Mouse (Mus musculus) neural tube, embryonic 15.5 days (tissue): ENCODE data around the gene Grk5. TPM values are rescaled to one million over a fixed set of nuclear protein-coding genes. Genes with fewer than 3 reads are reported as not detected.

Experiments used
- ATAC-seq: fragments of 200-750 bp; cut with Nextera tagmentation; 2 replicates; pipeline ENCODE4 v1.8.0; 2017; ENCODE audit warnings: mild to moderate bottlenecking, moderate TSS enrichment, moderate library complexity; ENCODE audit not compliant: low FRiP score
- H3K27ac ChIP-seq: fragments of 300-500 bp; sonication (generic); replicated peaks from 2 replicates; pipeline ENCODE4 v1.5.1; 2015; ENCODE audit warnings: mild to moderate bottlenecking, inconsistent platforms
- H3K27me3 ChIP-seq: fragments of 300-500 bp; sonication (generic); replicated peaks from 2 replicates; pipeline ENCODE4 v1.6.1; 2015; ENCODE audit warnings: inconsistent platforms
- H3K36me3 ChIP-seq: fragments of 300-500 bp; sonication (generic); 2 replicates; pipeline ENCODE4 v1.6.1; 2015; ENCODE audit warnings: inconsistent platforms
- H3K4me1 ChIP-seq: fragments of 300-500 bp; sonication (generic); 2 replicates; pipeline ENCODE4 v1.6.1; 2015; ENCODE audit warnings: inconsistent platforms
- H3K4me2 ChIP-seq: fragments of 300-500 bp; sonication (generic); 2 replicates; pipeline ENCODE4 v1.6.1; 2015; ENCODE audit warnings: inconsistent platforms, mild to moderate bottlenecking, moderate library complexity
- H3K4me3 ChIP-seq: fragments of 300-500 bp; sonication (generic); replicated peaks from 2 replicates; pipeline ENCODE4 v1.5.1; 2015; ENCODE audit warnings: mild to moderate bottlenecking, inconsistent platforms
- H3K9ac ChIP-seq: fragments of 300-500 bp; sonication (generic); replicated peaks from 2 replicates; pipeline ENCODE4 v1.6.1; 2015; ENCODE audit warnings: mild to moderate bottlenecking, inconsistent platforms
- H3K9me3 ChIP-seq: fragments of 300-500 bp; sonication (generic); replicated peaks from 2 replicates; pipeline ENCODE4 v1.6.1; 2016; ENCODE audit warnings: inconsistent platforms
- WGBS: fragments of 180-500 bp; shearing (Covaris S2); methylation state at CpG from one replicate; pipeline ENCODE4 v1.1.7; 2015; ENCODE audit warnings: mixed read lengths; 5-methylcytosine and 5-hydroxymethylcytosine counted together
- polyA plus RNA-seq: library from polyadenylated mRNA; unstranded; fragments of >200 nt; fragmentation: Nextera tagmentation; extraction: Ambion mirVana; gene quantifications from 2 replicates; pipeline ENCODE4 v1.2.1, GENCODE M21; 2015

Grk5 gene
- polyA plus RNA-seq, 1 experiment from 2014 or later, result 2.6 TPM

DNA sequence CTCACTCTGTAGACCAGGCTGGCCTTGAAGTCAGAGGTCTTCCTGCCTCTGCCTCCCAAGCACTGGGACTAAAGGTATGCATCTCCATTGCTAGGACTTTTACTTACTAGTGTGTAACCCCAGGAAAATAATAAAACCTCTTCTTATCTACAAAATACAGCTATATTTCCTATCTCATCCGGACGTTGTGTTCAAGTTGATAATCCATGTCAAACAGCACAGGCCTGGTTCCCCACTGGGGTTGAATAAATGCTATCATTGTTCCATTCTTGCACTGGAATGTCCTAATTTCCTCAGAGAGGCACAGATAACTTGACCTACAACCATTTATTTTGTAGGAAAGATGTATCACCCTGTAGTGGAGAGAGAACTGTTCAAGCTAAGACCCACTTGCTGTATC lies 1.9 kb upstream of the Grk5 start:
- Histone ChIP-seq H3K27ac (no peak overlapping the region), H3K27me3 (no peaks in the 10 kb centered on the region), H3K9ac (no peak overlapping the region), H3K4me1 (peaks cover 20% of the 10 kb centered on the region), H3K4me3 (no peak overlapping the region), H3K9me3 (no peaks in the 10 kb centered on the region), H3K4me2 (no peak overlapping the region), H3K36me3 (no peaks in the 10 kb centered on the region)
- no peak for ATAC-seq
- 79% methylated on average over 2 of the region's 2 CpGs for WGBS

DNA sequence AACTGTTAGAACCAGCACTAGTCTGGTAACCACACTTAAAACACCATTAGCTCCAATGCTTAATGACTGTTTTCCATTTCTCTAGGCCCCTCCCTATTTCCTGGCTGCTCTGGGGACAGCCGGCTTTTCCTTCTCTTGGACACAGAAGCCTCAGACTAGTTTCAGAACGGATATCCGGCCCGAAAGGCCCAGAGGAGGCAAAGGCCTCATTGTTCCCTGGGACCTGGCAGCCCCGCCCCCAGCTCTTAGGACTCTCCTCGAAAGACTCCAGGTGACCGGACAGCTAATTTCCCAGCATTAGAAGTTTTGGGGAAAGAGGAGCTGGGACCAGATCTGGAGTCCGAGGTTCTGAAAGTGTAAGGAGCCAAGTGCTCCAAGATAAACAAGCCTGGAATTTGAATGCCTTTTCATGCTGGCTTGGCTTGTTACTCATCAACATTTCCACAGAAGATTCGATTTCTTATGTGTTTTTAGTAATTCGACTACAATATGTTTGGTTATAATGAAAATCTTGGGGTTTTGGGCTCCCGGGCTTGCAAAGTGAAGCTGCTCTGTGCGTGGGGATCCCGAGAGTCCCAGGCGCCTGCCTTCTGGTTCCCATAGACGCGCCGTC lies 342 bp upstream of the Grk5 start:
- peaks cover 21% of the 10 kb centered on the region for H3K4me1 ChIP-seq
- H3K36me3 ChIP-seq, result no peaks in the 10 kb centered on the region
- peak overlapping the region; percentile 87 for H3K4me3 ChIP-seq
- no peaks in the 10 kb centered on the region for H3K9me3 ChIP-seq
- ATAC-seq, result no peak
- H3K9ac ChIP-seq, result peak overlapping the region; percentile 76
- peak overlapping the region; percentile 94 for H3K27ac ChIP-seq
- no peaks in the 10 kb centered on the region for H3K27me3 ChIP-seq
- H3K4me2 ChIP-seq, result peak overlapping the region; percentile 67
- 4% methylated on average over 17 of the region's 17 CpGs for WGBS

- Histone ChIP-seq H3K4me2 (peak overlapping the region; percentile 67), H3K4me1 (peaks cover 25% of the 10 kb centered on the region), H3K36me3 (no peaks in the 10 kb centered on the region), H3K9me3 (no peaks in the 10 kb centered on the region), H3K4me3 (peak overlapping the region; percentile 87), H3K9ac (peak overlapping the region; percentile 76), H3K27me3 (no peaks in the 10 kb centered on the region), H3K27ac (peak overlapping the region; percentile 94)
- WGBS, result under 1% methylated on average over 41 of the region's 41 CpGs
- peak; percentile 72 for ATAC-seq
Observed at GRCm38 (mm10) chr19:60890391-60891122, 1.0 kb downstream of the Grk5 start.

GRCm38 (mm10) chr19:60891123-60891470 lies 1.5 kb downstream of the Grk5 start:
- ATAC-seq, result no peak
- peaks cover 25% of the 10 kb centered on the region for H3K4me1 ChIP-seq
- H3K27ac ChIP-seq, result peak overlapping the region; percentile 23; the same call in 1 of the 2 replicates
- peak overlapping the region; percentile 67 for H3K4me2 ChIP-seq
- H3K27me3 ChIP-seq, result no peaks in the 10 kb centered on the region
- H3K36me3 ChIP-seq, result no peaks in the 10 kb centered on the region
- WGBS, result 8% methylated on average over 4 of the region's 5 CpGs
- H3K9ac ChIP-seq, result peak overlapping the region; percentile 36; the same call in 1 of the 2 replicates
- H3K4me3 ChIP-seq, result peak overlapping the region; percentile 87
- H3K9me3 ChIP-seq, result no peaks in the 10 kb centered on the region

DNA sequence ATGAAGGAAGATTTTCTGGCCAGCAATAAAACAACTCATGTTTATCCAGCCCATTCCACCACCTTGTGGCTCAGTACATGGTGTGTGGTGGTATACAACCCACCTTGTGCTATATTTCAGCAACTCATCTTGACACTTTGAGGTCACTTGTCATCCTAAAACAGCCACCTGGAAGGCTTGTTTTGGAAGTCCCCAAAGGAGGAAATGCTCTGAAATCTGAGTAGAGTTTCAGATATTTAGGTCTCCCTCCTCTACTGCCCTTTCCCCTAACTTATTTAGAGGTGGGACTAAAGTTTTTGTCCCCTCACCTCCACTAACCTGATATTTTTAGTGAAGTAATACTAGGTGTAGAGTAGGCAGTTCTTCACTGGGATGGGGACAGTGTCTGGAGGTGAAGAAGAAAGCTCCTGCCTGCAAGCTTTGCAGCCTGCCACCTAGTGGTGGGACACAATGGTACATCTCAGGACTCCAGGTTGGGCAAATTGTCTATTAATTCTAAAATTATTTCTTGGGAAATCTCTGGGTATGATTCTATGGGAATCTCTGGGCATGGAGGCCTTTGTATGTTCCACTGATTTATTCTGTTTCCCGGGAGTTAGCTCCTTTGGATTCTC lies 2.5 kb downstream of the Grk5 start:
- Histone ChIP-seq H3K9ac (no peak overlapping the region), H3K36me3 (no peaks in the 10 kb centered on the region), H3K9me3 (no peaks in the 10 kb centered on the region), H3K27me3 (no peaks in the 10 kb centered on the region), H3K27ac (no peak overlapping the region), H3K4me1 (peaks cover 25% of the 10 kb centered on the region), H3K4me2 (peak overlapping the region; percentile 67), H3K4me3 (peak overlapping the region; percentile 87)
- ATAC-seq, result no peak
- WGBS, result 24% methylated on average over 1 of the region's 1 CpGs

GRCm38 (mm10) chr19:60895251-60895880 lies 5.8 kb downstream of the Grk5 start:
- no peak overlapping the region for H3K4me3 ChIP-seq

DNA sequence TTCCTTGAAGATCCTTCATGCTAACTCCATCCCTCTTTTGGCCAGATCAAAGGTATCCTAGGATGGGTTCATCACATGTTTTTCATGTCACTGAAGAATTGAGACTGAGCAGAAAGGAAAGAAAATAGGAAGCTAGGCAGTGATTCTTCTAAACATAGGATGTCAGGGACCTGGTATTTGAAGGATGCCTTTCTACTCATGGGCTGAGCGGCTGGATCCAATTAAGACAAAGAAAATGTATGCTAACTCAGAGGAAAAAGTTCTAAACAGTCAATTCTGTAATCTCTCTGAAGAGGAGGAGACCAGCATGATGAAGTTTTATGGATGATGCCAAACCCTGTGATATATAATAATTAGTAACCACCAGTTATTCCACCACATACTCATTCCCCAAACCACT lies 13.6 kb downstream of the Grk5 start:
- no peaks in the 10 kb centered on the region for H3K27me3 ChIP-seq
- no peaks in the 10 kb centered on the region for H3K36me3 ChIP-seq
- H3K4me3 ChIP-seq, result no peak overlapping the region
- no peak overlapping the region for H3K27ac ChIP-seq
- WGBS, result 91% methylated on average over 1 of the region's 1 CpGs
- H3K9ac ChIP-seq, result no peak overlapping the region
- H3K9me3 ChIP-seq, result no peaks in the 10 kb centered on the region
- no peak for ATAC-seq
- no peaks in the 10 kb centered on the region for H3K4me1 ChIP-seq
- no peak overlapping the region for H3K4me2 ChIP-seq

More at GRCm38 (mm10) chr19:60895251-60895880, 5.8 kb downstream of the Grk5 start:
- Histone ChIP-seq H3K4me1 (peaks cover 19% of the 10 kb centered on the region), H3K9ac (no peak overlapping the region), H3K9me3 (no peaks in the 10 kb centered on the region), H3K27ac (no peak overlapping the region), H3K4me2 (no peak overlapping the region), H3K36me3 (no peaks in the 10 kb centered on the region), H3K27me3 (no peaks in the 10 kb centered on the region)
- whole genome bisulfite sequencing, result 35% methylated on average over 3 of the region's 3 CpGs
- ATAC-seq, result no peak

GRCm38 (mm10) chr19:60903971-60904370 lies 14.4 kb downstream of the Grk5 start:
- H3K27ac ChIP-seq, result no peak overlapping the region
- 81% methylated on average over 1 of the region's 1 CpGs for WGBS
- H3K4me2 ChIP-seq, result no peak overlapping the region
- no peaks in the 10 kb centered on the region for H3K9me3 ChIP-seq
- no peak for ATAC-seq
- H3K4me3 ChIP-seq, result no peak overlapping the region
- no peaks in the 10 kb centered on the region for H3K36me3 ChIP-seq
- H3K4me1 ChIP-seq, result no peaks in the 10 kb centered on the region
- no peak overlapping the region for H3K9ac ChIP-seq
- H3K27me3 ChIP-seq, result no peaks in the 10 kb centered on the region

DNA sequence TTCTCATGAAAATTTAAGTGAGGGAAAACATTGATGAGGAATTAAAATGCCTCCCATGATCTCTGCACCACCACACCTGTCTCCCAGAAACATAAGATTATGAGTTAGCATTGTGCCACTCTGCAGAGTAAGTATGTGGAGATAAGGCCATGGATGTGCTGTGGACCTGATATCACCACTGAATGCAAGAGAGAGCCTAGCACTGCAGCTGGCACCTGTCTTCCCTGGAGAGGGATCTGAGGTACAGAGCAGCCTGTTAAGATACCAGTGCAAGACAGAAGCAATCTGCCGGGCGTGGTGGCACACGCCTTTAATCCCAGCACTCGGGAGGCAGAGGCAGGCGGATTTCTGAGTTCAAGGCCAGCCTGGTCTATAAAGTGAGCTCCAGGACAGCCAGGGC lies 15.9 kb downstream of the Grk5 start:
- Histone ChIP-seq H3K27ac (no peak overlapping the region), H3K4me3 (no peak overlapping the region), H3K36me3 (no peaks in the 10 kb centered on the region), H3K9ac (no peak overlapping the region), H3K4me2 (no peak overlapping the region), H3K4me1 (no peaks in the 10 kb centered on the region), H3K27me3 (no peaks in the 10 kb centered on the region), H3K9me3 (no peaks in the 10 kb centered on the region)
- 97% methylated on average over 5 of the region's 5 CpGs for WGBS
- no peak for ATAC-seq

DNA sequence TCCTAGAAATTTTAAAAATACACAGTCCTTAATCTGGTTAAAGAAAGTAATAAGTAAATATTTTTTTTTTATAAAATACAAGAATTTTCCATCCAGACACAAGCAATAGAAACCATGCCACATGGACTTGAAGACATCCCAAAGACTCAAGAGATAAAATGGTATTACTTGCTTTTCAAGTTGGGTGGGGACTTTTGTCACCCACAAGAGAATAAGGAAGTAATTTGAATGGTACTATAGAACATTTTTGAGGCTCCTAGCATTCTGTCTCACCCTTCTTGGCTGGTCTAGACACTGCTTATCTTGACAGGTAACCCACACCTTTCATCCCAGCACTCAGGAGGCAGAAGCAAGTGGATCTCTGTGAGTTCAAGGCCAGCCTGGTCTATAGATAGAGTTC lies 20.8 kb downstream of the Grk5 start:
- no peaks in the 10 kb centered on the region for H3K27me3 ChIP-seq
- H3K27ac ChIP-seq, result no peak overlapping the region
- no peak overlapping the region for H3K9ac ChIP-seq
- no peak overlapping the region for H3K4me2 ChIP-seq
- H3K36me3 ChIP-seq, result no peaks in the 10 kb centered on the region
- ATAC-seq, result no peak
- H3K4me1 ChIP-seq, result no peaks in the 10 kb centered on the region
- H3K9me3 ChIP-seq, result no peaks in the 10 kb centered on the region
- no peak overlapping the region for H3K4me3 ChIP-seq

DNA sequence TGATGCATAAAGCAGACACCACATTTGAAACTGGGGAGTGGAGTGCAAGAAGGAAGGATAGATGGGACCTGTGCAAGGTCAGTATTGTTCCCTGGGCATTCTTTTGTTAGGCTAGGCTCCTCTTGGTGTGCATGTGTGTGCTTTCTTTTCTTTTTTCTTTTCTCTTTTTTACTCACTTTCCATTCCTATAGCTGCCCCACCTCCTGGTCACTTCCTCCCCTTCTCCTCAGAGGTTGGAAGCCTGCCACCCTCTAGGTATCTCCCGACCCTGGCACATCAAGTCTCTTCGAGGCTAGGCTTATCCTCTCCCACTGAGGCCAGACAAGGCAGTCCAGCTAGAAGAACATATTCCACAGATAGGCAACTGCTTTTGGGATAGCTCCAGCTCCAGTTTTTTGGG lies 22.1 kb downstream of the Grk5 start:
- Histone ChIP-seq H3K27ac (no peak overlapping the region), H3K4me2 (no peak overlapping the region), H3K9me3 (no peaks in the 10 kb centered on the region), H3K27me3 (no peaks in the 10 kb centered on the region), H3K4me1 (no peaks in the 10 kb centered on the region), H3K9ac (no peak overlapping the region), H3K36me3 (no peaks in the 10 kb centered on the region), H3K4me3 (no peak overlapping the region)
- WGBS, result 80% methylated on average over 2 of the region's 2 CpGs
- no peak for ATAC-seq

DNA sequence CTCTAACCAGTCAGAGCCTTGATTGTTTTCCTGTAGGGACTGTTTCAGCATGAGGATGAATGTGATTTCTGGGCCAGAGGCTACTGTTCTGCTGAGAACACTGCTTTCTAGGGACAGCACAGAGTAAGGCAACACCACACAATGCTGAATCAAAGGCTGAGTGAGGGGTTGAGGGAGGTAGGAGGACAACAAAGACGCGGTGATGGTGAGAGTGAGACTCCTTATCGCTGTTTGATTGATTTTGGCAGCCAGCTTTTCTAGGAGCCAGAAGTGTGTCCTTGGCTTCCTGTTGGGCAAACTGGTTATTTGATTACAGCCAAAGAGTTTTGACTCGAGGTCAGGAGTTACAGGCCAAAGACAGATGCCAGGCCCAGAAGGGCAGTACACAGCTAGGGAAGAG lies 25.7 kb downstream of the Grk5 start:
- Histone ChIP-seq H3K9ac (no peak overlapping the region), H3K27me3 (no peaks in the 10 kb centered on the region), H3K4me2 (no peak overlapping the region), H3K4me1 (no peaks in the 10 kb centered on the region), H3K36me3 (no peaks in the 10 kb centered on the region), H3K9me3 (no peaks in the 10 kb centered on the region), H3K4me3 (no peak overlapping the region), H3K27ac (no peak overlapping the region)
- 83% methylated on average over 4 of the region's 4 CpGs for WGBS
- no peak for ATAC-seq
